Mouse (Mus musculus) embryo, embryonic 10.5 days (tissue): ENCODE measurements around the gene Simc1.
A peak's percentile ranks its signal among the peaks of the same experiment; 100 is the strongest.

ENCODE experiments used
- DNase-seq: peaks from one replicate; pipeline ENCODE4 v3.0.0-alpha.2; 2015; ENCODE audit warnings: low spot score

The Simc1 gene

DNA sequence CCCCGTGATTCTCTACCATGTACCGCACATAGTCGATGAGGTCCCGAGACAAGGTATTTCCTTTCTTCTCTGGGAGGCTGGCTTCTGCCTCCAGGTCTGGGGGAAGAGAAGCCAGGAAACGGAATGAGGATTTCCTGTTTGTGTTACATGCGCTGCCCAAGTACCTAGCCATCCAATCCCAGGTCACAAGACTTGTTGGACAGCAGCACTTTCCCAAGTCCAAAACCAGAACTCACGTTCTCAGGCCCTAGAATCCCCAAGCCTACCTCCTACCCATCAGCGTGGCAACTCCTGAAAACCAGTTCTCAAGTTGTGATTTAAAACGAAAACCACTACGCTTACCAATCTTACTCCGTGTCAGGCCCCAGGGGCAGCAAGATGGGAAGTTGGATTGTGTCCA is 82.3 kb downstream of the Simc1 start:
- no peak for DNase-seq

GRCm38 (mm10) chr13:54589414-54589995 is 85.9 kb downstream of the Simc1 start:
- peak; percentile 24 for DNase-seq

DNA sequence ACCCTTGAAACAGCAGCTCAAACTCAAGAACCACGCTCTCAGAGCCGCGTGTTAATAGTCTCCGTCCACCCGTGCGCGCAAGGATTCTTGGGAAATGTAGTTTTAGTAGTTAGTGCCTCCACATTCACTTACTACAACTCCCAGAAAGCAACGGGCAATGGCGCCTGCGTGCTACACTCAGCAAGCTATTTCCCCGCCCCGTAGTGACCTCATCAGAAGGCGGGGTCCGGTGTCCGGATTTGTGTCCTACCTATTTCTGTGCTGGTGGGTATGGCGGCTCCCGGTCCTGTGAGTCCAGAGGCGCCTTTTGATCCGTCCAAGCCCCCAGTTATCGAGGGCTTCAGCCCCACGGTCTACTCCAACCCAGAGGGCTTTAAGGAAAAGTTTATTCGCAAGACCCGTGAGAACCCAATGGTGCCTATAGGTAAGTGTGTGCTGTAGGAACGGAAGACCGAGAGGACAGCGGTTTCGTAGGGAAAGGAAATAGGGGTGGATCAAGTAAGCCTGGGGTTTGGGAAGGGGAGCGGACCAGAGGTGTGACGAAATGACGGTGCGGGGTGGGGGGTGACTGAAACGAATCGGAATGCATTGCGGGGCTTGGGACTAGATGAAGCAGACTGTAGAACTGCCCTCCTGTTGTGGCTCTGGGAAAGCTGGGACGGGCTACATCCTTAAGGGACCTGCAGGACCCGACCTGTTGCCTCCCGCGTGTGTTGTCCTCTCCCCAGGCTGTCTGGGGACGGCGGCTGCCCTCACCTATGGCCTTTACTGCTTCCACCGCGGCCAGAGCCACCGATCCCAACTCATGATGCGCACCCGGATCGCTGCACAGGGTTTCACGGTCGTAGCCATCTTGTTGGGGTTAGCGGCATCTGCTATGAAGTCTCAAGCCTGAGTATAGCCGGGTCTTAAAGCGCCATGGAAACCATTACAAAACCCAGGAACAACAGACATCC is 86.7 kb downstream of the Simc1 start, which contains the start of the genes Nop16 and Higd2a:
Nop16 (minus strand) TSS at position 95 of the 956 bp plus-strand sequence.
Higd2a (plus strand) TSS at position 212 of the 956 bp plus-strand sequence.
- peak; percentile 100 for DNase-seq

DNA sequence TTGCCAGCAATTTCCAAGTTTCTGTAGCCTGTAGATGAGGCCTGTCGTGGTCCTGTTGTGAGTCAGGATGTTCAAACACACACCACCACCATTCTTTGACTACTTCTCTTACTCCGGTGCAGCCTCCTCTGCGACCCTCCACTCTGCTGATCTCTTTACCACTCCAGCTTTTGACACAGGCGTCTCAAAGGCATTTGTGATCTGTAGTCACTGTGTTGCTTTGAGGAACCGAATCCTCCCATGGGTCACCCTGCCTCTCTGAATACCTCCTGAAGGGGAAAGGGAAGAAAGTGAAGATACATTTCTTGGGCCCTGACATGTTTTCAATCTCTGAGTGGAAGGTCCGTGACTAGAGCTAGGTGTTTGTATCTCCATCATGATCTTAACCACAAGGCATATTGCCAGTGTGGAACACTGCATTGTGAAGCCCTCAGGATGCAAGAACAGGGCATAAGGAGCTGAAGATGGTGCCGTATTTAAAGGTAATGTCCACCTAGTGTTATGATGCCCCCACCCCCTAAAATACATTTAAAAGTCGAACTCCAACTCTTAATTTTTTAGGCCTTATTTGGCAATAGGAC is 88.3 kb downstream of the Simc1 start:
- DNase-seq: no peak

- no peak for DNase-seq
Observed at GRCm38 (mm10) chr13:54593617-54594016, 90.0 kb downstream of the Simc1 start.

- DNase-seq: no peak
Observed at GRCm38 (mm10) chr13:54596107-54596690, 92.6 kb downstream of the Simc1 start.

DNA sequence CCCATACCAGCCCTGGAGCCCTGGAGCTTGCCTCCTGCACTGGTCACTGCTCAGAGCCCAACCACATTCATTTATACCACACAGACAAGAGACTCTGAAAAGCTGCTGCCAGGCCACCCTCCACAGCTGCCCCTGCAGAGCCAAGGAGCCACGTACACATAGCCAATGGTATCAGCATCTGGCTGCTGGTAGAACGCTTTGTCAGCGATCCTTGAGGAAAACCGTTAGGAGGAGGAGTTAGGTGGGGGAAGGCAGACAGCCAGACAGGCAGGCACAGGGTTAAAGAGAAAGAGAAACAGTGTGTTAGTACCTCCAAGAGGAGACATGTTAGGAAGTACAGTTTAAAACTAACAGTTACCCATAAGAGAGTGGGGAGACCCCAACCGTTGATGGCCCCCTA is 93.3 kb downstream of the Simc1 start:
- no peak for DNase-seq

DNA sequence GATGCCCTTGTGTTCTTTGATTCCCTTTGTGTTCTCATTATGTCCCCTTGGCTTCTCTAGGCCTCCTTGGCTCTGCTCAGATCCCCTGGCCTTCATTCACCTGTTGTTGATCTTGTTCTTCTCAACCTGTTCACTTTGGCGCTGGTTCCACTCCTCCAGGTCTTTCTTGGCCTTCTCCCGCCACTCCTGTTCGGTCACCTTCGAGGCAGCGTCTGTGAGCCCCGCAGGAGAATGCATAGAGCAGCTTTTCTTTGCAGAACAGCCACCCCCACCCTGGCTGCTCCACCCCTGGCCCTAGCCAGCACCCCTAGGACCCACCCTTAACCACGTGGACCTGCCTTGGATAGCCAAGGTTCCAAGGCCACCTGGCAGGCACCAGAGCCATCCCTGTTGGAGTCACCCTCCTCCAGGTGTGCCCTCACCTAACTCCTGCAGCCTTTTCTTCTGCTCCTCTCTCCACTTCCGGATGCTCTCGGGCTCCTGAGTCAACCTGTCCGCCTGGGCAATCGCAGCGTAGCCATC is 95.1 kb downstream of the Simc1 start:
- DNase-seq: no peak
